Mouse (Mus musculus): ENCODE data around the gene Vmn2r88.
"Not testable (repeated sequence)": the region's sequence is repeated elsewhere in the genome, so short reads cannot be mapped to it uniquely, and the experiment has no call there.

Vmn2r88 gene

GRCm38 (mm10) chr14:51410520-51410919 lies at the start of gene Vmn2r88:
Gene Vmn2r88 (plus strand): TSS chr14:51410820.
- no peak for DNase-seq (ENCODE audit: low spot score in 2 of 2)

- DNase-seq (ENCODE audit: low spot score in 2 of 2): no peak
These were observed 49.2 kb upstream of the Vmn2r88 start, which contains the start of gene Gm7247 for GRCm38 (mm10) chr14:51361456-51361855. Gene Gm7247 (plus strand): TSS chr14:51361756.

- DNase-seq (ENCODE audit: low spot score in 2 of 2): no peak
These were observed 27.8 kb upstream of the Vmn2r88 start for GRCm38 (mm10) chr14:51382805-51383204.

GRCm38 (mm10) chr14:51384351-51384750 lies 26.3 kb upstream of the Vmn2r88 start:
- no peak for DNase-seq (ENCODE audit: low spot score in 2 of 2)

GRCm38 (mm10) chr14:51385741-51386140 lies 24.9 kb upstream of the Vmn2r88 start:
- no peak for DNase-seq (ENCODE audit: low spot score in 2 of 2)

- no peak for DNase-seq (ENCODE audit: low spot score in 2 of 2)
These were observed 22.9 kb upstream of the Vmn2r88 start for GRCm38 (mm10) chr14:51387768-51388167.

GRCm38 (mm10) chr14:51388222-51388621 lies 22.4 kb upstream of the Vmn2r88 start:
- DNase-seq (ENCODE audit: low spot score in 2 of 2): no peak

GRCm38 (mm10) chr14:51423885-51424284 lies 13.3 kb downstream of the Vmn2r88 start:
- no peak for DNase-seq (ENCODE audit: low spot score in 2 of 2)

- not testable (repeated sequence) for DNase-seq (ENCODE audit: low spot score in 2 of 2)
These were observed 19.5 kb downstream of the Vmn2r88 start for GRCm38 (mm10) chr14:51430138-51430537.

- no peak for DNase-seq (ENCODE audit: low spot score in 2 of 2)
These were observed 23.9 kb downstream of the Vmn2r88 start for GRCm38 (mm10) chr14:51434546-51434945.

- no peak for DNase-seq (ENCODE audit: low spot score in 2 of 2)
These were observed 24.4 kb downstream of the Vmn2r88 start for GRCm38 (mm10) chr14:51435020-51435419.

GRCm38 (mm10) chr14:51438955-51439354 lies 28.3 kb downstream of the Vmn2r88 start:
- DNase-seq (ENCODE audit: low spot score in 2 of 2): no peak

GRCm38 (mm10) chr14:51451557-51451956 lies 40.9 kb downstream of the Vmn2r88 start, which contains the start of gene Vmn2r89:
Gene Vmn2r89 (plus strand): TSS chr14:51451857.
- DNase-seq (ENCODE audit: low spot score in 2 of 2): not testable (repeated sequence)
